Mouse (Mus musculus): ENCODE results near the gene Zfp759. TPM values are rescaled to one million over a fixed set of nuclear protein-coding genes. Genes with fewer than 3 reads are reported as not detected.
"Not testable (repeated sequence)": the region's sequence is repeated elsewhere in the genome, so short reads cannot be mapped to it uniquely, and the experiment has no call there.

Zfp759 gene
- polyA plus RNA-seq, 1 experiment from 2014 or later = 2.3 TPM

- H3K36me3 ChIP-seq; H3K4me2 ChIP-seq; H3K4me1 ChIP-seq; H3K27me3 ChIP-seq; H3K4me3 ChIP-seq; H3K27ac ChIP-seq; H3K9ac ChIP-seq; H3K9me3 ChIP-seq; ATAC-seq (ENCODE audit: insufficient number of reproducible peaks, low FRiP score, low TSS enrichment, low read depth): not testable (repeated sequence)
- WGBS = 93% methylated on average over 8 of the region's 8 CpGs
Observed at GRCm38 (mm10) chr13:67116163-67116562, 5.3 kb upstream of the Zfp759 start, which contains the start of gene Rslcan18. Gene Rslcan18 (minus strand): TSS chr13:67116263.

DNA sequence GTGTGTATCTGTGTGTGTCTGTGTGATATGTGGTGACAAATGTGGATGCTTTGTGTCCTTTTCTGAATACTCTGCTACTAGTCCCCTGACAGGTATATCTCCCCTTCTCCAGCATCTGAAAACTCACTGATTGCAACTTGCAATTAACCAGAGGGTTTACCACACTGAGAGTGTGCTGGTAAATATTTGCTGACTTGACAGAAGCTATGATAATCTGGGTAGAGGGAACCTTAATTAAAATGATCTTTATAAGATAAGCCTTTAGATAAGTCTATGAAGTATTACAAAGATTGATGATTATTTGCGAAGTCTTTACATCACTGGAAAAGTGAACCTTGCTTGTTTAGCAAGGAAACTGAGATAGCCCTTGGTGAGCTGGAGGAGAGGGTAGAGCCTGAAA lies 3.0 kb downstream of the Zfp759 start:
- ATAC-seq (ENCODE audit: insufficient number of reproducible peaks, low FRiP score, low TSS enrichment, low read depth) = no peak
- no peak overlapping the region for H3K4me2 ChIP-seq
- no peak overlapping the region for H3K4me3 ChIP-seq
- no peaks in the 10 kb centered on the region for H3K9me3 ChIP-seq
- H3K27me3 ChIP-seq = no peaks in the 10 kb centered on the region
- H3K4me1 ChIP-seq = peaks cover 7% of the 10 kb centered on the region; the same call in 1 of the 2 replicates
- H3K27ac ChIP-seq = no peak overlapping the region
- no peak overlapping the region for H3K9ac ChIP-seq
- H3K36me3 ChIP-seq = no peaks in the 10 kb centered on the region
- 88% methylated on average over 1 of the region's 1 CpGs for WGBS

GRCm38 (mm10) chr13:67127507-67127906 lies 6.0 kb downstream of the Zfp759 start:
- not testable (repeated sequence) for H3K27ac ChIP-seq; H3K4me1 ChIP-seq; H3K4me3 ChIP-seq; H3K27me3 ChIP-seq; H3K9me3 ChIP-seq; H3K4me2 ChIP-seq; ATAC-seq (ENCODE audit: insufficient number of reproducible peaks, low FRiP score, low TSS enrichment, low read depth); H3K36me3 ChIP-seq; H3K9ac ChIP-seq
- 76% methylated on average over 10 of the region's 10 CpGs for WGBS

GRCm38 (mm10) chr13:67128038-67128721 lies 6.7 kb downstream of the Zfp759 start:
- H3K4me2 ChIP-seq = peak overlapping the region; percentile 75
- H3K9me3 ChIP-seq = no peaks in the 10 kb centered on the region
- peak; percentile 80 for ATAC-seq (ENCODE audit: insufficient number of reproducible peaks, low FRiP score, low TSS enrichment, low read depth)
- no peaks in the 10 kb centered on the region for H3K36me3 ChIP-seq
- peaks cover 7% of the 10 kb centered on the region; the same call in 1 of the 2 replicates for H3K4me1 ChIP-seq
- peak overlapping the region; percentile 68 for H3K9ac ChIP-seq
- H3K4me3 ChIP-seq = peak overlapping the region; percentile 69
- no peaks in the 10 kb centered on the region for H3K27me3 ChIP-seq
- H3K27ac ChIP-seq = peak overlapping the region; percentile 27; the same call in 1 of the 2 replicates
- under 1% methylated on average over 18 of the region's 18 CpGs for WGBS

- not testable (repeated sequence) for H3K4me2 ChIP-seq, H3K27me3 ChIP-seq
Observed at GRCm38 (mm10) chr13:67166122-67166521, 44.7 kb downstream of the Zfp759 start.

DNA sequence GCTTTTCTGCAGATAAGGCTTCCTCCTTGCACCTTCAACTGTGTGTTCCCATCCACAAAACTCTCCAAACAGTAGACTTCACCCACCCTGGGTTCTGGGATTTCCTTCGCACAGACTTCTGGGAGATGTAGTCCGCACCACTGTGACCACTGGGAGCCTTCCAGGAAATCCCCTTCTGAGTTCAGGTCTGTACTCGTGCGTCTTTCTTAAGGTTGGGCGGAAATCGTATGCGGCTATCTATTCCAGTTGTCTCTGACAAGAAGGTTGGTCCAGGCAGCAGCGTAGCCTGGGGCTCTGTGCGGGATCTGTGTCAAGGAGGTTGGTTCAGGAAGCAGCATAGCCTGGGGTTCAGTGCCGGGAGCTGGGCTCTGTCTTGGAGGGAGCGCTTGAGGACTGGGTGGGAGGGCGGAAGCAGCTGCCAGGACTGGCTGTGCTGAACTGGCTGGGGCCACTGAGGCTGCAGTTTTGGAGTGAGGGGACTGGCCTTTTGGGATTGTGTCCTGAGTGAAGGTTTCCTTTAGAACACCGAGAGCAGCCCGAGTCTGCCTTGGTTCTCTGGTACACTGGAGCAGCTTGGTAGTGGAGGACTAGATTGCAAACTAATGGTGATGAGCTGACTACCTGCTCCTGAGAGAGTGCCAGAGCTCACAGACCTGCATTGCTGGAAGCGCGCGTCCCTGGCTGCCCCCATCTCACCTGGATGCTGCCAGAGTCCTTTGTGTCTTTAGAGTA lies 51.7 kb downstream of the Zfp759 start, which contains the start of gene Rsl1:
Rsl1 (plus strand) TSS at position 192 of the 732 bp plus-strand sequence.
- Histone ChIP-seq H3K27ac (peak within 1 kb of the TSS; percentile 47; the same call in 1 of the 2 replicates), H3K9ac (peak within 1 kb of the TSS; percentile 26), H3K4me3 (peak within 1 kb of the TSS; percentile 59), H3K4me2 (peak within 1 kb of the TSS; percentile 56)
- not testable (repeated sequence) for H3K9me3 ChIP-seq, H3K4me1 ChIP-seq, H3K27me3 ChIP-seq, H3K36me3 ChIP-seq
- WGBS = 1% methylated on average over 17 of the region's 17 CpGs
- peak; percentile 95 for ATAC-seq (ENCODE audit: insufficient number of reproducible peaks, low FRiP score, low TSS enrichment, low read depth)

More at GRCm38 (mm10) chr13:67166122-67166521, 44.7 kb downstream of the Zfp759 start:
- H3K9ac ChIP-seq; H3K9me3 ChIP-seq; H3K27ac ChIP-seq; ATAC-seq (ENCODE audit: insufficient number of reproducible peaks, low FRiP score, low TSS enrichment, low read depth); H3K4me3 ChIP-seq; H3K4me1 ChIP-seq; H3K36me3 ChIP-seq: not testable (repeated sequence)
- 66% methylated on average over 4 of the region's 4 CpGs for WGBS

DNA sequence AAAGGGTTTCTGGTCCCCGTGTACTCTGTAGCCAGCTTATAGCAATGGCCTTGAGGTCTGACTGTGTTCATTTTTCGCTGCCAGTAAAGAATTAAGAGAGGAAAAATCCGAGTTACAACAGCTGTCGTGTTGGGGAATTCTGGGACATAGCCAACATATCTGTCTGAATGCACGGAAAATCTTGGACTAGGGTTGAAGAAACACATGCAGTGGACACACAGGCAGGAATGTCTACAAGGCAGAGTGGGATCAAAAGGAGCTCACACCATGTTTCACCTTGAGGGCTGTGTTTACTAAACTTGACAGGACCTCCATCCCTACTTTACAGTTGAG lies 52.2 kb downstream of the Zfp759 start:
- H3K4me1 ChIP-seq = 0 out of 2 replicates have a peak, but pooled peaks cover 3% of the 10 kb centered on the region
- 12% methylated on average over 5 of the region's 5 CpGs for WGBS
- ATAC-seq (ENCODE audit: insufficient number of reproducible peaks, low FRiP score, low TSS enrichment, low read depth) = no peak

More for the DNA sequence above, 52.2 kb downstream of the Zfp759 start:
- Histone ChIP-seq H3K27me3 (no peaks in the 10 kb centered on the region), H3K4me2 (peak overlapping the region; percentile 56), H3K9me3 (no peaks in the 10 kb centered on the region), H3K36me3 (peaks cover 8% of the 10 kb centered on the region), H3K4me3 (peak overlapping the region; percentile 59), H3K27ac (no peak overlapping the region), H3K9ac (0 out of 2 replicates have a peak overlapping the region, but pooled peaks have one; percentile 26)

Other genes starting within 250 kb of the Zfp759 start
- 0.74 and 1.0 TPM in 2 replicates for gene Gm10767, start 216.7 kb upstream of the Zfp759 start, polyA plus RNA-seq (2015; fragmentation: Nextera tagmentation; extraction: Ambion mirVana)
- gene Zfp712, start 60.5 kb upstream of the Zfp759 start, polyA plus RNA-seq (2015; fragmentation: Nextera tagmentation; extraction: Ambion mirVana) = 4.0 and 4.5 TPM in 2 replicates
- gene Zfp708, start 23.7 kb upstream of the Zfp759 start, polyA plus RNA-seq (2015; fragmentation: Nextera tagmentation; extraction: Ambion mirVana) = 5.1 and 5.9 TPM in 2 replicates
- 2.5 and 3.0 TPM in 2 replicates for gene Gm28557, start 13.1 kb upstream of the Zfp759 start, polyA plus RNA-seq (2015; fragmentation: Nextera tagmentation; extraction: Ambion mirVana)
- gene Rslcan18, start 5.4 kb upstream of the Zfp759 start, polyA plus RNA-seq (2015; fragmentation: Nextera tagmentation; extraction: Ambion mirVana) = 0.08 and 0.27 TPM in 2 replicates
- 6.8 and 8.7 TPM in 2 replicates for gene Rsl1, start 51.5 kb downstream of the Zfp759 start, polyA plus RNA-seq (2015; fragmentation: Nextera tagmentation; extraction: Ambion mirVana)
- gene Zfp455, start 72.8 kb downstream of the Zfp759 start, polyA plus RNA-seq (2015; fragmentation: Nextera tagmentation; extraction: Ambion mirVana) = 2.4 and 2.9 TPM in 2 replicates
- gene Zfp458, start 156.8 kb downstream of the Zfp759 start, polyA plus RNA-seq (2015; fragmentation: Nextera tagmentation; extraction: Ambion mirVana) = 2.0 and 2.1 TPM in 2 replicates
- gene Zfp457, start 184.8 kb downstream of the Zfp759 start, polyA plus RNA-seq (2015; fragmentation: Nextera tagmentation; extraction: Ambion mirVana) = 0.42 and 0.50 TPM in 2 replicates
- gene Zfp595, start 210.9 kb downstream of the Zfp759 start, polyA plus RNA-seq (2015; fragmentation: Nextera tagmentation; extraction: Ambion mirVana) = 2.7 and 3.2 TPM in 2 replicates
- 0.60 and 0.97 TPM in 2 replicates for gene Gm28044, start 238.9 kb downstream of the Zfp759 start, polyA plus RNA-seq (2015; fragmentation: Nextera tagmentation; extraction: Ambion mirVana)
- gene Zfp953, start 238.9 kb downstream of the Zfp759 start, polyA plus RNA-seq (2015; fragmentation: Nextera tagmentation; extraction: Ambion mirVana) = 0.84 and 0.90 TPM in 2 replicates